Mouse (Mus musculus) mouse trophoblast stem cell (cell line): Measurements from ENCODE around the gene Slc13a4.

Experiments
- in situ Hi-C, 2 experiments: fragments of 300-500 bp; cut with MseI, MboI; formaldehyde crosslinking; loops; 2 replicates in 1 of 2; 3 replicates in 1 of 2; pipeline ENCODE4 v1.15.1; 2025

Gene Slc13a4

DNA sequence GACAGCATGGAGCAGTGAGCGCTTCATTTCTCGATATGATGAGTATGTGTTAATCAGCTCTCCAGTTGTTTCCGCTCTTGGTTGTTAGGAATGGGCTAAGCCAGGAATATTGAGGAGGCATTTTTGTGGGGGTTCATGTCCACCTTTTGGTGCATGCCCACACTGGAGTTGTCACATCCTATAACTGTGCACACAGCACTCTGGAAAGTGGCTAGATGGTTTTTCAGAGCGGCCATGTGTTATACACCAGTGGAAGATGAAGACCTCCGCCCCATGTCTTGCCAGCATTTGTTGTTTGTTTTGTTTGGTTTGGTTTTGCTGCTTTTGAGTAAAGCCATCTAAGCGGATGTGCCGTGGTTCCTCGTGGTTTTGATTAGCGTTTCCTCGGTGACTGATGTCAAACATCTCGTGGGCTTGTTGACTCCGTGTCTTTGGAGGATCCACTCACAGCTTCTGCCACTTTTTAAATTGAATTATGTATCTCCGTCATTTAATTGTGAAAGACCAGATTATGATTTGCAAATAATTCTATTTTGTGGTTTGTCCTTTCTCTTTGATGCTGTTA, 50.2 kb downstream of the Slc13a4 start:
- in situ Hi-C loops, result no loop called here

DNA sequence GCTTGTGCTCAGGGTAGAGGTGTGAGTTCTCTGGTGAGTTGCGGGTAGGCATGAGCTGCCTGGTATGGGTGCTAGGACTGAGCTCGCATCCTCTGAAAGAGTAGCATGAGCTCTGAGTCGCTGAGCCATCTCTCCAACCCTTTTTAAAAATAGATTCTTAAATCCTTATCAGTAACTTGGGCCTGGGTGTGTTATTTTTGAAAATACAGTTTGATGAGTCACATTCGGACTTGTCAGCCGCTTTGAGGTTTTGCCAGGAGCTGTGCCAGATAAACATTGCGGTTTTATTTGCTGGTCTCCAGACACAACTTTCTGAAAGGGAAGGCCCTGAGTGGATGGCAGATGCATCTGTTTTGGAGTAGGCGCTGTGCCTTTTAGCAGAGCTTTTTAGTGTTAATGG, 51.2 kb downstream of the Slc13a4 start:
- in situ Hi-C loops, result no loop called here

DNA sequence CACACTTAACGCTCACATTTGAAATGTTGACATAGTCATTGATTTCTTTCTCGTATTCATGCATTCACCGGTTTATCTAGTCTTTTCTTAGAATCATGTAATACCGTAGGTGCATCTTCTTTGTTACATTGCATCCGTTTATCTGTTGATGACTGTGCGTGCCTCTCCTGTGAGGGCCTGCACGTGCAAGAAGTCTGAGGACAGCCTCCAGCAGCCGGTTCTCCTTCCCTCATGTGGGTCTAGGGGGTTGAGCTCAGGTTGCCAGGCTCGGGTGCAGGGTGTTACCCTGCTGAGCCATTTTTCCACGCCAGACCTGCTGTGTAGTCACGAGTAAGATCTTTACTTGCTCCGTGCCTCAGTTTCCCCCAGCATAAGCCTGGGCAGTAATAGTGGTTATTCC, 52.9 kb downstream of the Slc13a4 start:
- in situ Hi-C loops, result no loop called here

DNA sequence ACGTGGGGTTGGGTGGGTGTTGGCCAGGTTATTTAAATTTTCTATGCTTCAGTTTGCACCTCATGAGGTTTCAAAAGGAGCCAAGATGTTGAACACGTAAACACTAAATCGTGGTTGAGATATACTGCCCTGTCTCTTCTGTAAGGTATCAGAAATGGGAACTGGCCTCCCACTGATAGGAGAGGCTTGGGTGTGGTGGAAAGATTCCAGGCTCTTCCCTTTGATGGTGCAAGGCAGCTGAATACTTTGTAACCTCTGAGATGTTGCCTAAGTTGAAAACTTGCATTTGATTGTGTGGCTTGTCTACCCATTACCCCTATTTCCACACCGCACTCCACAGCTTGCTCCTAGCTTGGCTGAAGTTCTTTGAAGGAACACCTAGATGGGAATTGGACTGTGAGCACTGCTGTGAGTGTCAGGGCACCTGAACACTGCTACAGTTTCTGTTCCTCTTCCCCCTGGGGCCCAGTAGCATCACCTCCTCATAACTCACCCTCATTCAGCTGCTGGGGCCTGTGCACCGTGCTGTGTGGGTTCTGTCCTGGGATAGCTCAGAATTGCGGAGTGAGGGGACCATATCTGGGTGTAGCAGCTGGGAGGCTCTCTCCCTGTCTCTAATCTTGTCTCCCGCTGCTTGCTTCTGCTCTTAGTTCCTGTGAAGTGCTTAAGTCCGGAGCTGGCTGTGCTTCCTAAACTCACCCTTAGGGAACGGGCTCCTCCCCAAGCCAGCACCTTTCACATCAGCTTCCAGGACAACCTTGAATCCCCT, 53.6 kb downstream of the Slc13a4 start:
- in situ Hi-C loops, result no loop called here

DNA sequence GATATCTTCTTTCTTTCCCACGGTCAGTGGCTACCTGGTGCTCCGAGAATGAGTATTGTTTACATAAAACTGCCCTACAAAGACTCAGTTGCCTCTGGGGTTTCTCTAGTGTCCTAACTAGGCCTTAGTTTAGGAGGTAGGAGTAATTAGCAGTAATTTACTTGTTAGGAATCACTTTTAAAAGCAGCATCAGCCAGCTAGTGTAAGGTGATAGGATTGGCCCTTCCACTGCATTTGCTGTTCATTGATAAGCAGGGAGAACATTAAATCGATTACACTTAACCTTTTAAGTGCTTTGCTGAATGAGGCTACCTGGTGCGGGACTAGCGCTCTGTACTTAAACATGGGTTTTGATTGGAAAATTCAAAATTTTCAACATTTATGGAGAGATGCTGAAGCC, 54.5 kb downstream of the Slc13a4 start:
- in situ Hi-C loops, result no loop called here

DNA sequence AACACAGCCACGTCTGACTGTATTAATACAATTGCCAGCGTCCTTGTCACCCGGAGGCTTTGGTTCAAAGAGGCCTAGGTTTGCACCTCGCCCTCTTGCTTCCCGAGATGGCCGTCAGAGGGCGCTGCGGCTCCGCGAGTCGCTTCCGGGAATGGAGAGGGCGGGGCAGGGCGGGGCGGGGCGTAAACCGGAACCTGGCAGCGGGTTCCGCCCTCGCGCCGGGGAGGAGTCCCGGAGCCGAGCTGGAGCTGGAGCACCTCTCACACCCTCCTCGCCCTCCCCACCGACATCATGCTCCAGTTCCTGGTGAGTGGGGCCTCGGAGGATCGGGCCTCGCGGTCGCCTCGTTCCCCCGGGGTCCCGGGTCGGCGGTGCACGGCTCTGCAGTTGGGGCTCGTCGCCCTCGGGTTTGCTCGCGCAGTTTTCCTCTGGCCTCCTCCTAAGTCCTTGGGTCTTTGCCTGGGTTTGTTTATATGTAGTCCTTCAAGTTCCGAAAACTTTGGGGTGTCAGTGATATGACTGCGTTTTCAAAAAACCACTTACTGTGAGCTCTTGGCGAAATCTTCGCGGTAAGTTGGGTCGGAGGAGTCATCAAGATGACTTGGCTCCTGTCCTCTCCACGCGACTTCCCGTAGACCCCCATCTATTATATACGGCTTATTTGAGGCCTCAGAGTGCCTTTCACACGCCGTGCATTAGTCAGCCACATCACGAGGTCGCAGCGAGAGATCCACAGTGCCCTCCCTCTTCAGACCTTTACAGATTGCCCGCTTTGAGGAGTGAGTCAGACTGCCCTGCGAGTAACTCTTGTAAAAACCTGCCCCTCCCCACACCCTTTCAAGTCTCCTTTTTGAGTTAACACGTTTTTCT, 55.2 kb downstream of the Slc13a4 start:
- in situ Hi-C loops, result no loop called here

DNA sequence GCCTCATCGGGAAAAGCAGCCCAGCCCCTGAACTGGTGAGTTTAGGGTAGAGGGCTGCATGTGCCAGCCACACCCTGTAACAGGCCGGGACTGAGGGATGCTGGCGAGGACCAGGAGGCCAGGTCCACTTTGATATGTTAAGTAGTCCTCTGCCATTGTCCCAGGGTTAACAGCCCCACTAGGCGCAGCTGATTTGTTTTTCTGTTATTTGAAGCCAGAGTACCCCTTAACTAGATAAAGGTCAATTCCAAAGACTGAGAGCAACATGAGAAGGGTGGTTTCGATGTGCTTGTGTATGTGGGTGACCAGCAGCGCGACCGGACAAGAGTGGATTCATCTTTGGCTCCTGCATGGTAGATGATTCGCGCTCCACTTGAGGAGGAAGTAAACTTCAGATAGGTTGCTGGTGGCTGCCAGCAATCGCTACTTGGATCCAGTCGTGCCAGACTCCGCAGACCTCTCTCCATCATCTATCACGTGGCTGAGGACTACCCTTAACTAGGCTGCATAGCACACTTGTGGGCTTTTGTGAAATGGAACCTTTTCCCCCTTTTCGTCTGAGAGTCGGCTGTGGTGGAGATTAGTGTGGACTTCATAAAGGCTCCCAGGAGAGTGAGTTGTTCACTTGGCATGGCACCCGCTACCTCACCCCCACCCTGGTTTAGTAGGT, 56.0 kb downstream of the Slc13a4 start:
- in situ Hi-C loops, result no loop called here

DNA sequence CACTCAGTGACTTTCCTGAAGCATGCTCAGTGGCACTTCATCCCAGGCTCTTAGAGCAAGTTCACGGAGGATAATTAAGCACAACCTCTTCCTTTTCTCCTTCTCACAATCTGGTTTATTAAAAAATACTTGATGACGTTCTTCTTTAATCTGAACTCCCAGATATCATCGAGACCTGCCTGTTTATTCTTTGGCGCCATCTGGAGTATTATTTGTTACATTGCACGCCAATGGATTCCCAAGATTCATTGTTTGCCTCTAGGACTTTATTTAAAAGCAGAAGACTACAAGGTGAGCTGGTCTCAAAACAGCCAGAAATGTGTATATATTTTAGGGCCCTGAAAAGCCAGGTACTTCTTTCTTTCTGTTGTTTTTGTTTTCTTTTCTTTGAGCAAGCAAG, 62.8 kb downstream of the Slc13a4 start:
- in situ Hi-C loops, result no loop called here

DNA sequence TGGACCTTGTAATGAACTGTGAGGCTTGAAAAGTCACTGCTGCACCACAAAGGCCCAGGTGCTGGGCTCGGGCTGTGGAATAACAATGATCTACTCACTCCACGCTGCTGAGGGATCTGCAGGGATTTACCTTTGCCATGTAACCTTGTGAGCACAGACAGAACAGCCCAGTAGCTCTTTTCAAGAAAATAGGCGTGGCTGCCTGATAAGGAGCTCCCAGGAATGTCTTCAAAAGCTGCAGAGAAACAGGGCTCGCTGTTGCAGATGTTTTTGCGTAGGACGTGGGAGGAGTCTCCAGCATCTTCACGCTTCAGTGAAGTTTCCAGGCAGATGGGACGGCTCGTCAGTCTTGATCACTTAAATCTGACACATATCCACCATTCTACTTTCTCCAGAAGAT, 63.9 kb downstream of the Slc13a4 start:
- in situ Hi-C loops, result no loop called here

DNA sequence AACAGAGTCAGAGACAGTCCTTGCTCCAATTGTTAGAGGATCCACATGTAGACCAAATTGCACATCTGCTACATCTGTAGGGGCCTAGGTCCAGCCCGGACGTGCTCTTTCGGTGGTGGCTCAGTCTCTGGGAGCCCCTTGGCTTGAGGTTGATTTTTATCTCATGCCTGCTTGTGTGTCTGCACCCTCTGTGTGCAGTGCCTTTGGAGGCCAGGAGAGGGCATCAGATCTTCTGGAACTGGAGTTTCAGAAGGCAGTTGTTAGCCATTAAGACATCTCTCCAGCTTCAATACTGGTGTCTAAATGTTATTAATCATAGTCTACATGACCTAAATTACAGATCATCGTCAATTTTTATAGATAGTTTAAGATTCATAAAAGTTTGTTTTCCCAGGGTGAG, 64.7 kb downstream of the Slc13a4 start:
- in situ Hi-C loops, result no loop called here

DNA sequence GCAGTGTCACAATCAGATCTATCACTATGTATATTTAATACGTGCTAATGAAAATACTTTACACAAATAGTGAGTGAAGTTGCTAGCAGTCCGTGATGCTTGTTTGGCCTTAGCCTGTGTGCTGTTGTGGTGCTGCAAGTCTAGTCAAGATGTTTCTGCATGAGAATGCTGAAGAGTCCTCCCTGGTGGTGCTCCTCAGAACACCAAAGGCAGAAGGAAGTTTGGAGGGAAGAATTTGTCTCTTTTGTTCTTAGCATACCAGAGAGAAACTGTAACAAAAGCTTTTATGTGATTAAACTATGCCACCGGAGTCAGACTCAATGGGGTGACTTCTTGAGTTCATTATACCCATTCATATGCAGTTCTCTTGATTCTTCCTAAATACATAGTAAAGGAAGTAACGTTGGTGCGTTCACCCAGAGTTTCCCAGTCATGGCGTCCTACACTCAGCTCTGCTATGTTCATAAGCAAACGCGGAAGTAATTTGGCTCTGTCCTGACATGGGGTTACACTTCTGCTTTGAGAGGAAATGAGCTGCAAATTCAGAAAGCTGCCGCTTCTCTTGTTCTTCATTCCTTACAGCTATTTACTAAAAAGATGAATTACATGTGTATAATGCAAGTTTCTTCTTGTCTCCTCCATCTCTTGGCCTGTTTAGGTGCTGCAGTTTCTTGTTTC, 71.7 kb downstream of the Slc13a4 start:
- in situ Hi-C loops, result no loop called here

DNA sequence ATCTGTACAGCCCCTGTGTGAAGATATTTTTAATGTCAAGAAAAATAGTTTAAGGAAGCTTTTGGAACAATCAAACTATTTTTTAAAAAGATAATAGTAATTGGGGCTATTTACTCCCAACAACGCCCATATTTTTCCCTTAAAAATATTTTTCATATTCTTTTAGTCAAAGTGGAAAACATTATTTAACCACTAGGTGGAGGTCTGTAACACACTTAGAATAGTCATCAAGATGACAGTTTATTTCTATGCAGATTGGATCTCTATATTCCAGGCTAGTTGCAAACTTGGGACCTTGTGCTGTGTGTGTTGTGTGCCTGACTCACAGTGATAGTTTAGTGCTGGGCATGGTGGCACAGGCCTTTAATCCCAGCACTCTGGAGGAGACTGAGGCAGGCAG, 78.5 kb downstream of the Slc13a4 start:
- in situ Hi-C loops, result no loop called here

DNA sequence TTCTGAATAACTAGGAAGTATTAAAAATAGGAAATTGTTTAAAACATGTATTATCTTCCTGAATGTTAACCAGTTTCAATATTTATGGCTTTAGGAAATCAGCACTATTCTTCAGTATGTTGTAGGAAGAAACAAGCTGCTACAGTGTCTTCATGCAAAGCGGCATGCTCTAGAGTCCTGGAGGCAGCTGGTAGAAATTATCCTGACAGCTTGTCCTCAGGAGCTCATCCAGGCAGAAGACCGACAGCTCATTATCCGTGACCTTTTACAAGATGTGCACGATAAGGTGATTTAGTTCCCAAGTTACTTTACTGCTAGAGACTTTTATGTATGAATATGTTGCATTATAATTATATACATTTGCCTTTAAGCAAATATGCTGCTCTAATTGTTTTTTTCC, 82.2 kb downstream of the Slc13a4 start:
- in situ Hi-C loops, result no loop called here
